Mouse (Mus musculus) ES-Bruce4 (cell line): ENCODE results near the gene March6. TPM values are rescaled to one million over a fixed set of nuclear protein-coding genes. Genes with fewer than 3 reads are reported as not detected.

Experiments used
- H3K27ac ChIP-seq: 2 replicates; pipeline ENCODE4 v1.5.1; 2012; ENCODE audit warnings: low read length, inconsistent platforms; ENCODE audit not compliant: insufficient read depth
- H3K27me3 ChIP-seq: 2 replicates; pipeline ENCODE4 v1.6.1; 2012; ENCODE audit warnings: mild to moderate bottlenecking, low read length, inconsistent platforms; ENCODE audit not compliant: control insufficient read depth, poor library complexity, insufficient read depth, severe bottlenecking
- H3K36me3 ChIP-seq: 2 replicates; pipeline ENCODE4 v1.6.1; 2012; ENCODE audit warnings: inconsistent platforms, mild to moderate bottlenecking, low read length, moderate library complexity; ENCODE audit not compliant: control insufficient read depth, poor library complexity, insufficient read depth, severe bottlenecking
- H3K4me1 ChIP-seq: one replicate; pipeline ENCODE4 v1.8.1; 2011; ENCODE audit warnings: low read length; ENCODE audit not compliant: control insufficient read depth, insufficient read depth
- H3K4me3 ChIP-seq: 2 replicates; pipeline ENCODE4 v1.5.1; 2011; ENCODE audit warnings: low read depth, mild to moderate bottlenecking, low read length
- H3K9ac ChIP-seq: 2 replicates; pipeline ENCODE4 v1.6.1; 2012; ENCODE audit warnings: low read depth, mild to moderate bottlenecking, inconsistent platforms; ENCODE audit not compliant: poor library complexity, severe bottlenecking
- H3K9me3 ChIP-seq: replicated peaks from 2 replicates; pipeline ENCODE4 v1.6.1; 2012; ENCODE audit warnings: mild to moderate bottlenecking, low read length, inconsistent platforms; ENCODE audit not compliant: control insufficient read depth, poor library complexity, insufficient read depth, severe bottlenecking
- CTCF ChIP-seq: IDR thresholded peaks from one replicate; pipeline ENCODE4 v1.8.1; 2011; ENCODE audit warnings: low read depth, low read length
- EP300 ChIP-seq: IDR thresholded peaks from 2 replicates; pipeline ENCODE4 v1.6.1; 2011; ENCODE audit warnings: low read depth, low read length; ENCODE audit not compliant: insufficient read depth
- POLR2A ChIP-seq: IDR thresholded peaks from one replicate; pipeline ENCODE4 v1.8.1; 2011; ENCODE audit warnings: low read length; ENCODE audit not compliant: insufficient read depth
- polyA plus RNA-seq: library from polyadenylated mRNA; stranded (reverse); fragments of >200 nt; gene quantifications from 2 replicates; pipeline ENCODE4 v1.2.4, GENCODE M21; 2011; ENCODE audit warnings: low read depth; ENCODE audit not compliant: missing spikeins, insufficient read depth, insufficient read length

March6 gene
- polyA plus RNA-seq, result 54.0 and 58.9 TPM in 2 replicates

DNA sequence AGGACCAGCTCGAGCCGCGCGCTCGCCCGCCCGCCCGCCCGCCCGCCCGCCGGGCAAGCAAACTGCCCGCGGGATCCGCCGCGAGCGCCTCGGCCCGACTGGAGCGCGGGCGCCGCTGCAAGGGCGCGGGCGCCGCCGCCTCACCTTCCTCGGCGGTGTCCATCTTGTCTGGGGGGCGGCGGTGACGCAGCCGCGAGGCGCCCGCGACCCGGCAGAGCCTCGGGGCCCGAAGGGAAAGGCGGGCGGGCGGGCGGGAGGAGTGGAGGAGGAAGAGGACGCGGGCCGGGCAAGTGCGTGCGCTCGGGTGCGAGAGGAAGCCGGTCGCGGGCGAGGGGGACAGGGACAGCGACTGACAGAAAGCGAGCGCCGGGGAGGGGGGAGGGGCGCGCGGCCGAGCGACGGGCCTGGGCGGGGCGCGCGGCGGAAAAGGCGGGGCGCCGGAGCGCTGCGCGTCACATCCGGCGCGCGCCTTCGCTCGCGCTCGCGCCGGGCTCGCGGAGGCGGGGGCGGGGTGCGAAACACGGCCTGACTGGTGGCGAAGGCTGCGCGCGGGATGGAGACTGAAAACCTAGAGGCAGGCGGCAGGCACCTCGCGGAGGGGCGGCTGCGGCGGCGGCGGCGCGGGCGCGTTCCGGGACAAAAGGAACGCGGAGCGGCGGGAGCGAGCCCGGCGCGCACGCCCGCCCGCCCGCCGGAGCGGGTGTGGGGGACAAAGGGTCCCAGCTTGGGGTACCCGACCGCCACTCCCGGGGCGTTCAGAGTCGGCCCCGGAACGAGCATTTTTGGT is at the start of gene March6:
Gene March6, minus strand, starts transcription at position 395 of the 787 bp plus-strand sequence.
- H3K9ac ChIP-seq, result peak within 1 kb of the TSS; percentile 98
- TF ChIP-seq EP300, result no peak
- TF ChIP-seq POLR2A, result peak; percentile 10
- no peak for TF ChIP-seq CTCF

GRCm38 (mm10) chr15:31576076-31576475 is 45.2 kb upstream of the March6 start:
- no peak overlapping the region for H3K9ac ChIP-seq
- no peaks in the 10 kb centered on the region for H3K4me1 ChIP-seq
- no peak overlapping the region for H3K4me3 ChIP-seq
- H3K27ac ChIP-seq, result no peak overlapping the region
- H3K27me3 ChIP-seq, result no peaks in the 10 kb centered on the region
- TF ChIP-seq EP300 (no peak), CTCF (no peak), POLR2A (no peak)
- H3K9me3 ChIP-seq, result no peaks in the 10 kb centered on the region
- H3K36me3 ChIP-seq, result no peaks in the 10 kb centered on the region

More for the DNA sequence above, at the start of gene March6:
- no peaks in the 10 kb centered on the region for H3K27me3 ChIP-seq
- H3K4me3 ChIP-seq, result peak within 1 kb of the TSS; percentile 96
- H3K4me1 ChIP-seq, result peaks cover 5% of the 10 kb centered on the region
- no peaks in the 10 kb centered on the region for H3K36me3 ChIP-seq
- peak within 1 kb of the TSS; percentile 99 for H3K27ac ChIP-seq
- H3K9me3 ChIP-seq, result no peaks in the 10 kb centered on the region

- H3K4me3 ChIP-seq, result no peak overlapping the region
- H3K27ac ChIP-seq, result no peak overlapping the region
- no peaks in the 10 kb centered on the region for H3K4me1 ChIP-seq
- TF ChIP-seq POLR2A (no peak), EP300 (no peak), CTCF (no peak)
- H3K9ac ChIP-seq, result no peak overlapping the region
- H3K36me3 ChIP-seq, result no peaks in the 10 kb centered on the region
- no peaks in the 10 kb centered on the region for H3K9me3 ChIP-seq
- H3K27me3 ChIP-seq, result no peaks in the 10 kb centered on the region
These were observed 42.8 kb upstream of the March6 start for GRCm38 (mm10) chr15:31573692-31574091.

DNA sequence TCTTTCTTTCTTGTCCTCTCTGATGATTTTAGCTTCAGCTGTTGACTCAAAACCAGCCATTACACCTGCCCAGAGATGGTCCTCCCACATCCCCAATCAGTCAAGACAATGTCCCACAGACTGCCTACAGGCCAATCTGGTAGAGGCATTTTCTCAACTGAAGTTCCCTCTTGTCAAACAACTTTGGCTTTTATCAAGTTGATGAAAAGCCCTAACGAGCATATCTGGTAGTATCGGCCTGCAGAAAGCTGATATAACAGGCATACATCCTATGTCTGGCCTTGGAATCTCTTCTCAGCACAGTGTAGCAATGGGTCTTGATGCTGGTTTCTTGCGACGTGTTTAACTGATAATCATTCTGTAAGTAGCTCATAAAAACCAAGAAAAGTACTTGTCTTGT is 42.4 kb upstream of the March6 start:
- no peaks in the 10 kb centered on the region for H3K9me3 ChIP-seq
- TF ChIP-seq POLR2A (no peak), EP300 (no peak), CTCF (no peak)
- no peak overlapping the region for H3K9ac ChIP-seq
- no peak overlapping the region for H3K27ac ChIP-seq
- H3K27me3 ChIP-seq, result no peaks in the 10 kb centered on the region
- no peak overlapping the region for H3K4me3 ChIP-seq
- H3K4me1 ChIP-seq, result no peaks in the 10 kb centered on the region
- no peaks in the 10 kb centered on the region for H3K36me3 ChIP-seq

DNA sequence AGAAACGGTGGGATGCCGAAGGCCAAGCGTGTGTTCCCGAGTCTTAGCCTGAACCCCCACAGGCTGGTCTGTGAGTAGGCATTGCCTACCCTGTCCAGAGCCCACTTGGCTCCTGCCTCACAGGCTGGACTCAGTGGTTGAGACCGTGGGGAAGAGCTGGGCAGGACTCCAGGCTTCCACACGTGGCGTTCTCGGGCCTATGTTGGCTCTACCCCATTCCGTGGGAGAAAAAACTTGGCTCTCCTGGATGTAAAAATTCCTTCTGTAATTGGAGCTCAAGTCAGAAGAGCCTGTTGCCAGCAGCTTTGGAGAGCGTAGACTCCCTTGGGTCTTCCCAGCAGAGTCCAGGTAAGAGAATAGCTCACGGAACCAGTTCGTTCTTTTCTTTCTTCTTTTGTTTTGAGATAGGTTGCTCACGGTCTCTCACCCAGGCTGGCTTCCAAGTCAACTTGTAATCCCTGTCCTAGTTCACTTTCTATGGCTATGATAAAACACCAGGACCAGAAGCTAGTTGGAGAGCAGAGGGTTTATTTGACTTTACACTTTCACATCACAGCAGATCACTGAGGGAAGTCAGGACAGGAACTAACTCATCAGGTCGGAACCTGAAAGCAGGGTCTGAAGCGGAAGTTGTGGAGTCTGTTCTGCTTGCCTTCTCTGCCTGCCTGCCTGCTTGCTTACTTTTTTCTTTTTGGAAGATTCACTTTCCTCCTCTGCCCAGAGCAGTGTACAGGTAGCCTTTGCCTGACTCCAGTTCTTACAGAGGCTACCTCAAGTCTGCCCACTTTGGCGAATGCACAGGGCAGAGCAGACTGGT is 41.3 kb upstream of the March6 start:
- Histone ChIP-seq H3K9me3 (no peaks in the 10 kb centered on the region), H3K27me3 (no peaks in the 10 kb centered on the region), H3K27ac (no peak overlapping the region), H3K4me1 (no peaks in the 10 kb centered on the region), H3K36me3 (no peaks in the 10 kb centered on the region), H3K4me3 (no peak overlapping the region), H3K9ac (no peak overlapping the region)
- TF ChIP-seq CTCF, result no peak
- TF ChIP-seq POLR2A, result no peak
- TF ChIP-seq EP300, result no peak
